8 mouse cellular contexts compared by ENCODE assay signal in the genomic region with DNA sequence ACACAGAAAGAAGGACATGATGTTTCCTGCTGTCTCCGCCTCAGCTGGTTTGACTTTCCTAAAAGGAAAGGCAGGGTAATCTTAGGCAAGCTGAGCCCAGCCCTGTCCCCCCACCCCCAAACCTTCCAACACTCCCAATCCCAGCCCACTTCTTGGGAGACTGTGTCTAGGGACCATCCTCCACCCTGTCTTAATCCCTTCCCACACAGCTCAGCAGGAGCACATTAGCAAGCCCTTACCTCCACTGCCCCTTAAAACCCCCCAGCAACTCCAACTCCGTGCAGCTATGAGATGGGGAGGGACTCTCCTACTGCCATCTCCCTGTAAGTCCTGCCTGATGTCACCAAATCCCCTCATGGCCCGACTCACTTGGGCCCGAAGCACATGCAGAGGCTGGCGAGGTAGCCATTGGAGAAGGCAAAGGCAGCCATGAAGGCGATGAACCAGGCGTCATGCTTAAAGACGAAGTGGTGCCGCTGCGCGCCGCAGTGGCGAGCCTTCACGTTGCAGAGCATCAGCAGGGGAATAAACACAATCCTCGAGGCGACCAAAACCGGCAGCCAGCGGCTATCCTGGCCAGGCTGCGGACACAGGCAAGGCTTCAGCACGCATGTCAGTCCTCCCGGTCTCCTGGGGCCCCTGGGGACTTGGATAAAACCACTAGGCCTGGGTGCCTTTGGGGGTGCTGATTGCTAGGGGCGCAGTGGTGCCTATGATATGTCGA. TPM values are rescaled to one million over a fixed set of nuclear protein-coding genes. Genes with fewer than 3 reads are reported as not detected.
DNase-seq lines count a peak whose midpoint lies in the region; ATAC-seq and TF ChIP-seq lines count a peak whose summit lies in the region.

No protein-coding gene starts in this region.

- H3K27ac ChIP-seq in heart, embryonic 15.5 days, result peak overlapping the region; percentile 91
- H3K27ac ChIP-seq in bone marrow macrophage, adult 2 months (ENCODE audit: insufficient read depth, low read depth, low read length), result peak overlapping the region; percentile 85
- peak overlapping the region; percentile 35 for H3K27ac ChIP-seq in hindbrain, embryonic 12.5 days
- H3K27ac ChIP-seq in midbrain, embryonic 12.5 days (replicated peaks), result peak overlapping the region; percentile 69; the same call in 1 of the 2 replicates

- intact Hi-C loops in heart, postnatal 25 days (cut with DNase I), result no loop called here

- WGBS in heart, embryonic 15.5 days, result 65% methylated on average over 23 of the region's 23 CpGs
- WGBS in hindbrain, embryonic 12.5 days, result 66% methylated on average over 23 of the region's 23 CpGs
- WGBS in midbrain, embryonic 12.5 days, result 56% methylated on average over 23 of the region's 23 CpGs

- no peak overlapping the region; the same call in 1 of the 2 replicates for H3K4me2 ChIP-seq in heart, embryonic 15.5 days
- H3K4me2 ChIP-seq in hindbrain, embryonic 12.5 days (replicated peaks), result 0 out of 2 replicates have a peak overlapping the region, but pooled peaks have one; percentile 8
- no peak overlapping the region for H3K4me2 ChIP-seq in midbrain, embryonic 12.5 days (replicated peaks)

- H3K9me3 ChIP-seq in heart, embryonic 15.5 days (replicated peaks), result 0 out of 2 replicates have a peak, but pooled peaks cover 6% of the 10 kb centered on the region
- no peaks in the 10 kb centered on the region for H3K9me3 ChIP-seq in hindbrain, embryonic 12.5 days (replicated peaks)
- no peaks in the 10 kb centered on the region for H3K9me3 ChIP-seq in midbrain, embryonic 12.5 days

- 0 out of 2 replicates have a peak overlapping the region, but pooled peaks have one; percentile 3 for H3K9ac ChIP-seq in heart, embryonic 15.5 days
- H3K9ac ChIP-seq in hindbrain, embryonic 12.5 days, result no peak overlapping the region
- H3K9ac ChIP-seq in midbrain, embryonic 12.5 days (replicated peaks), result no peak overlapping the region

- no peak overlapping the region for H3K4me3 ChIP-seq in heart, embryonic 15.5 days
- H3K4me3 ChIP-seq in bone marrow macrophage, adult 2 months (ENCODE audit: insufficient read depth, low read length), result no peak overlapping the region
- no peak overlapping the region for H3K4me3 ChIP-seq in hindbrain, embryonic 12.5 days
- no peak overlapping the region for H3K4me3 ChIP-seq in midbrain, embryonic 12.5 days

- DNase-seq in heart, postnatal 25 days (ENCODE audit: low spot score), result no peak
- DNase-seq in right cerebral cortex, postnatal 25 days, result no peak
- no peak for DNase-seq in layer of hippocampus, adult 11-12 months (ENCODE audit: low spot score)

- ATAC-seq in heart, embryonic 15.5 days (replicated peaks; ENCODE audit: insufficient number of reproducible peaks, insufficient read depth, low FRiP score, low read depth), result no peak
- ATAC-seq in hindbrain, embryonic 12.5 days (ENCODE audit: low FRiP score), result no peak
- ATAC-seq in midbrain, embryonic 12.5 days (ENCODE audit: low FRiP score, low read depth), result no peak
- no peak for ATAC-seq in CD4-positive, CD25-positive, alpha-beta regulatory T cell, adult 4 months

- H3K27me3 ChIP-seq in heart, embryonic 15.5 days, result no peaks in the 10 kb centered on the region
- no peaks in the 10 kb centered on the region for H3K27me3 ChIP-seq in hindbrain, embryonic 12.5 days
- no peaks in the 10 kb centered on the region for H3K27me3 ChIP-seq in midbrain, embryonic 12.5 days

- peaks cover 42% of the 10 kb centered on the region for H3K4me1 ChIP-seq in heart, embryonic 15.5 days (replicated peaks)
- H3K4me1 ChIP-seq in bone marrow macrophage, adult 2 months (ENCODE audit: control insufficient read depth, insufficient read depth, low read length), result peaks cover 34% of the 10 kb centered on the region
- peaks cover 26% of the 10 kb centered on the region for H3K4me1 ChIP-seq in hindbrain, embryonic 12.5 days
- peaks cover 20% of the 10 kb centered on the region for H3K4me1 ChIP-seq in midbrain, embryonic 12.5 days

- TF ChIP-seq CTCF in bone marrow macrophage, adult 2 months (IDR thresholded peaks at IDR 0.05; ENCODE audit: low read depth, low read length), result no peak

- H3K36me3 ChIP-seq in heart, embryonic 15.5 days, result peaks cover 33% of the 10 kb centered on the region
- 0 out of 2 replicates have a peak, but pooled peaks cover 11% of the 10 kb centered on the region for H3K36me3 ChIP-seq in hindbrain, embryonic 12.5 days
- H3K36me3 ChIP-seq in midbrain, embryonic 12.5 days, result 0 out of 2 replicates have a peak, but pooled peaks cover 5% of the 10 kb centered on the region

- TF ChIP-seq POLR2A in bone marrow macrophage, adult 2 months (IDR thresholded peaks at IDR 0.05; ENCODE audit: borderline replicate concordance, low read depth, low read length), result no peak

RNA-seq across cellular contexts. Expression of a gene that starts 12.8 kb away (rescaled TPM):
- polyA plus RNA-seq in heart, embryonic 15.5 days (2015; fragmentation: Nextera tagmentation; extraction: Ambion mirVana), result 1,147 and 1,218 TPM in 2 replicates
- total RNA-seq in heart, postnatal 25 days (2021), result 1,000 to 10,000 TPM; 1,042 to 1,257 TPM
- 586 and 617 TPM in 2 replicates for polyA plus RNA-seq in bone marrow macrophage, adult 2 months (2012; ENCODE audit: insufficient read depth, insufficient read length, missing spikeins)
- 1,350 and 1,487 TPM in 2 replicates for polyA plus RNA-seq in hindbrain, embryonic 12.5 days (2016; fragmentation: Nextera tagmentation; extraction: Ambion mirVana)
- 1,424 and 1,459 TPM in 2 replicates for polyA plus RNA-seq in midbrain, embryonic 12.5 days (2016; fragmentation: Nextera tagmentation; extraction: Ambion mirVana)
- 1,000 to 10,000 TPM; 1,172 to 1,222 TPM for polyA plus RNA-seq in CD4-positive, CD25-positive, alpha-beta regulatory T cell, adult 4 months (2017; shearing (Covaris generic))

RNA-seq across cellular contexts. Expression of a gene that starts 13.5 kb away (rescaled TPM):
- polyA plus RNA-seq in heart, embryonic 15.5 days (2015; fragmentation: Nextera tagmentation; extraction: Ambion mirVana), result 90.9 and 120 TPM in 2 replicates
- 10 to 100 TPM; 77.9 to 78.4 TPM for total RNA-seq in heart, postnatal 25 days (2021)
- polyA plus RNA-seq in bone marrow macrophage, adult 2 months (2012; ENCODE audit: insufficient read depth, insufficient read length, missing spikeins), result 88.6 and 93.9 TPM in 2 replicates
- polyA plus RNA-seq in hindbrain, embryonic 12.5 days (2016; fragmentation: Nextera tagmentation; extraction: Ambion mirVana), result 44.4 and 47.2 TPM in 2 replicates
- polyA plus RNA-seq in midbrain, embryonic 12.5 days (2016; fragmentation: Nextera tagmentation; extraction: Ambion mirVana), result 40.1 and 40.2 TPM in 2 replicates
- polyA plus RNA-seq in CD4-positive, CD25-positive, alpha-beta regulatory T cell, adult 4 months (2017; shearing (Covaris generic)), result 100 to 1,000 TPM in 1 of 2 experiments, 10 to 100 TPM in 1; 88.0 to 154 TPM

RNA-seq across cellular contexts. Expression of a gene that starts 16.0 kb away (rescaled TPM):
- 0.16 and 0.24 TPM in 2 replicates for polyA plus RNA-seq in heart, embryonic 15.5 days (2015; fragmentation: Nextera tagmentation; extraction: Ambion mirVana)
- total RNA-seq in heart, postnatal 25 days (2021), result not detected
- not detected in 2 replicates for polyA plus RNA-seq in bone marrow macrophage, adult 2 months (2012; ENCODE audit: insufficient read depth, insufficient read length, missing spikeins)
- polyA plus RNA-seq in hindbrain, embryonic 12.5 days (2016; fragmentation: Nextera tagmentation; extraction: Ambion mirVana), result 1.6 and 5.0 TPM in 2 replicates
- polyA plus RNA-seq in midbrain, embryonic 12.5 days (2016; fragmentation: Nextera tagmentation; extraction: Ambion mirVana), result not detected in 2 replicates
- polyA plus RNA-seq in CD4-positive, CD25-positive, alpha-beta regulatory T cell, adult 4 months (2017; shearing (Covaris generic)), result not detected

RNA-seq across cellular contexts. Expression of a gene that starts 22.2 kb away (rescaled TPM):
- polyA plus RNA-seq in heart, embryonic 15.5 days (2015; fragmentation: Nextera tagmentation; extraction: Ambion mirVana), result 75.8 and 98.4 TPM in 2 replicates
- total RNA-seq in heart, postnatal 25 days (2021), result 10 to 100 TPM; 23.7 to 24.3 TPM
- 73.7 and 83.1 TPM in 2 replicates for polyA plus RNA-seq in bone marrow macrophage, adult 2 months (2012; ENCODE audit: insufficient read depth, insufficient read length, missing spikeins)
- 90.6 and 92.4 TPM in 2 replicates for polyA plus RNA-seq in hindbrain, embryonic 12.5 days (2016; fragmentation: Nextera tagmentation; extraction: Ambion mirVana)
- polyA plus RNA-seq in midbrain, embryonic 12.5 days (2016; fragmentation: Nextera tagmentation; extraction: Ambion mirVana), result 96.6 and 102 TPM in 2 replicates
- polyA plus RNA-seq in CD4-positive, CD25-positive, alpha-beta regulatory T cell, adult 4 months (2017; shearing (Covaris generic)), result 10 to 100 TPM; 27.6 to 39.0 TPM

RNA-seq across cellular contexts. Expression of a gene that starts 30.4 kb away (rescaled TPM):
- polyA plus RNA-seq in heart, embryonic 15.5 days (2015; fragmentation: Nextera tagmentation; extraction: Ambion mirVana), result 3.0 and 6.8 TPM in 2 replicates
- total RNA-seq in heart, postnatal 25 days (2021), result 1 to 10 TPM; 1.3 to 1.4 TPM
- polyA plus RNA-seq in bone marrow macrophage, adult 2 months (2012; ENCODE audit: insufficient read depth, insufficient read length, missing spikeins), result 27.0 and 30.8 TPM in 2 replicates
- polyA plus RNA-seq in hindbrain, embryonic 12.5 days (2016; fragmentation: Nextera tagmentation; extraction: Ambion mirVana), result 7.0 and 7.7 TPM in 2 replicates
- 6.8 and 7.9 TPM in 2 replicates for polyA plus RNA-seq in midbrain, embryonic 12.5 days (2016; fragmentation: Nextera tagmentation; extraction: Ambion mirVana)
- 10 to 100 TPM; 33.1 to 48.1 TPM for polyA plus RNA-seq in CD4-positive, CD25-positive, alpha-beta regulatory T cell, adult 4 months (2017; shearing (Covaris generic))

Comparison
In these comparisons a context has a peak if more than half of its experiments do, and no peak if none do; other contexts are left out.
1. H3K27ac ChIP-seq: peak in every context shown above with its lines; median percentile 91 in heart, embryonic 15.5 days; 85 in bone marrow macrophage, adult 2 months; 69 in midbrain, embryonic 12.5 days; 35 in hindbrain, embryonic 12.5 days.